Mouse (Mus musculus) urinary bladder, postnatal 10 days (tissue): Measurements from ENCODE around the gene Olfr288.

Experiments used
- DNase-seq: peaks from one replicate; pipeline ENCODE4 v3.0.0; 2022; ENCODE audit warnings: low spot score

Gene Olfr288

DNA sequence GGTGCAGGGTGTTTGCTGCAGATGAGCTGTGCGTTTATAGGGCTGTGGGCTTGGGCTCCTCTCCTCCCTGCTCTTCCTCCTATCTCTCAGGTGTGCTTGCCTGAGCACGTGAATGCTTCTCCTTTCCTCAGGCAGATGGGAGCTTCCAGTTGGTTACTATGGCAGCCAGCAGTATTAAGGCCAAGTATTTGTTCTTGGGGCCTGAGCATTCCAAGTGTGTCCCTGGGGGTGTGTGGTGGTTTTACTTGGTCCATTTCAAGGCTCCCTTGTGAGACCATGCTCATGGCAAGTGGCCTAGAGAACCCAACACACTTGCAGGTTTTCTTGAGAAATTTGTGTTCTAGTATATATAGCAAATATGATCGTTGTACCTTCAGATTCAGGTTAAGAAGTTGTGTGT is at the start of gene Olfr288:
Gene Olfr288 (minus strand): TSS at position 101 of the 400 bp plus-strand sequence.
- DNase-seq = no peak

DNA sequence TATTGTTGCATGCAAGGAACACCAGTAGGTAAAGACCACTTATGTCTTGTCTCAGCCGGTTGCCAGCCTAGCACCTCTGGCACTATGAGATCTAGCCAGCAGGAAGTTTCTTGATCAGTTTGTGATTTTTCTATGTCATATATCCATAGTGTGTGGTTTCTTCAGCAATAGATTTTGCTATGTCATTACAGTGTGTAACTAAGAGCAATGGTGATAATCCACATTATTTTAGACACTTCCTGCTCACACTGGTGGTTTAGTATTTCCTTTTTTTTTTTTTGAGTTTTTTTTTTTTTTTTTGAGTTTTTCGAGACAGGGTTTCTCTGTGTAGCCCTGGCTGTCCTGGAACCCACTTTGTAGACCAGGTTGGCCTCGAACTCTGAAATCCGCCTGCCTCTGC is 40.1 kb upstream of the Olfr288 start:
- DNase-seq = no peak

DNA sequence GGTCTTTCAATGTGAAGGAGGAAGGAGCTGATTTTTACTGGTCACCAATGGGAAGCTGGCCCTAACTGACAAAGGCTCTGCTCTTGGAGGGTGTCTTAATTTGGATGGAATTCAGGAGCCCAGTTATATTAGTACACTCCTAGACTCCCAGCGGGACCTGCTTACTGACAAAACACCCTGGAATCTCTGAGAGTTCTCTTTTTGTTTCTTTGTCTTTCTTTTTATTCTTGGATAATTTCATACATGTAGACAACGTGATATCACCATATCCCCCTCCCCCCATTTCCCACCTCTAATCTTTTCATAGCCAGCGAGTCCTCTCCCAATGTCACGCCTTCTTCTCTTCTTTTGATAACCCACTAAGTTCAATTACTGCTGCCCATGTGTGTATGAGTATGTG is 39.0 kb upstream of the Olfr288 start, which contains the start of gene Olfr286:
Gene Olfr286 (minus strand): TSS at position 101 of the 400 bp plus-strand sequence.
- DNase-seq = no peak

DNA sequence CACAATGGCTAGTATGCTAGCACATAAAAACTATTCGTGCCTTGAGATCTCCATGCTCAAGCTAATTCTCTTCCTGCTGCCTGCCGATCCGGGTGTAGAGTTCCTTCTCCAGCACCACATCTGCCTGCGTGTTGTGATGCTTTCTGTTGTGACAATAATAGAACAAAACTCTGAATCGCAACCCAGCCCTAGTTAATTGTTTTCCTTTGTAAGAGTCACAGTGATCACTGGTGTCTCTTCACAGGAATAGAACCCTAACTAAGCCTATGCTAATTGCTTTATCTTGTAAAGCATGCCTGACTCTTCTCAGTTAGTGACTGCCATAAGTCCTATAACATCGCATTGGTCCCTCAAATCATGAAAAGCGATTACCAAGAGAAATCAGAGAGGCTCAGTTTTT is 30.8 kb upstream of the Olfr288 start:
- no peak for DNase-seq

DNA sequence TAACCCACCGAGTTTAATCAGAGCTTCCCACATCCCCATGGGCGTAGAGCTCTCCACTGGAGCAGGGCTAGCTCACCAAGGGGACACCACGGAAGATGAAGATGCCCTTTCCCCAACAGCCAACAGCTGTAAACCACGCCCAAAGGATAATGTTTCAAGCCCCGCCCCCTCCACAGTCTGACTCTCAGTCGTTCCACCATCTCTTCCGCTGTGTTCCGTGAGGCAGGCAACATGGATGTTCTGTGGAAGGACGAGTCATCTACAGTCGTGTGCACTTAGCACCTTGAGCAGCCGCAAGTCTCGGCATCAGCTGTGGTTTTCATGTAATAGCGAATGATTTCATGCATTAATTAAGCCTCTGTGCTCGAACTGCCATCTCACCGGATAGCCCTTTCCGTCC is 30.3 kb upstream of the Olfr288 start:
- no peak for DNase-seq

DNA sequence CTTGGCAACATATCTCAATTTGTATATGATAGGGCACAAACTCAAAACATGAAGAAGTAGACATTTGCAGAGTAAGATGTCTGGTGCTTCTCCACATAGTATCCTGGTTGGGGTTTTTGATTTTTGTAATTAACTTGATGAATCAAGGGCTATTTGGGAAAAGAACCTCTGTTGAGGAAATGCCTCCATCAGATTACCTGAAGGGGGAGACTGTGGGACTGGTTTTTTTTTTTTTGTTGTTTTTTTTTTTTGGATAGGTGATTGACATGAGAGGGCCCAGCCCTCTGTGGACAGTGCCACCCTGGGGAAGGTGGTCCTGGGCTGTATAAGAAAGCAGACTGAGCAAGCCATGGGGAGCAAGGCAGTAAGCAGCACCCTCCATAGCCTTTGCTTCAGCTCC is 27.0 kb upstream of the Olfr288 start:
- DNase-seq = no peak

DNA sequence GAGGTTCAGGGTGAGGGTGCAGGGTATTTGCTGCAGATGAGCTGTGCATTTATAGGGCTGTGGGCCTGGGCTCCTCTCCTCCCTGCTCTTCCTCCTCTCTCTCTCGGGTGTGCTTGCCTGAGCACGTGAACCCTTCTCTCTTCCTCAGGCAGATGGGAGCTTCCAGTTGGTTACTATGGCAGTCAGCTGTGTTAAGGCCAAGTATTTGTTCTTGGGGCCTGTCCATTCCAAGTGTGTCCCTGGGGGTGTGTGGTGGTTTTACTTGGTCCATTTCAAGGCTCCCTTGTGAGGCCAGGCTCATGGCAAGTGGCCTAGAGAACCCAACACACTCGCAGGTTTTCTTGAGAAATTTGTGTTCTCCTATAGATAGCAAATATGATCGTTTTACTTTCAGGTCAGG is 25.5 kb upstream of the Olfr288 start, which contains the start of the genes Gm44579 and Olfr287:
Gene Gm44579 (minus strand): TSS at position 101 of the 400 bp plus-strand sequence.
Gene Olfr287 (minus strand): TSS at position 180 of the 400 bp plus-strand sequence.
- no peak for DNase-seq

DNA sequence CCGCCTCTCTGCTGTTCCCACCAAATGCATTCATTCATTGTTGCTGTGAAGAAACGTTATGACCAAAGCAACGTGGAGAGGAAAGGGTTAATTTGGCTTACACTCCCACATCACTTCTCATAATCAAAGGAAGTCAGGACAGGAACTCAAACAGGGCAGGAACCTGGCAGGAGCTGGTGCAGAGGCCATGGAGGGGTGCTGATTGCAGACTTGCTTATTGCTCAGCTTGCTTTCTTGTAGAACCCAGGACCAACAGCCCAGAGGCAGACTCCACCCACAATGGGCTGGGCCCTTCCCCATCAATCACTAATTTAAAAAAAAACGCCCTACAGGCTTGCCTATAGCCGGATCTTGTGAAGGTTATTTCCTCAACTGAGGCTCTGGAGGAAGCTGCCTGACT is 18.8 kb upstream of the Olfr288 start:
- no peak for DNase-seq

DNA sequence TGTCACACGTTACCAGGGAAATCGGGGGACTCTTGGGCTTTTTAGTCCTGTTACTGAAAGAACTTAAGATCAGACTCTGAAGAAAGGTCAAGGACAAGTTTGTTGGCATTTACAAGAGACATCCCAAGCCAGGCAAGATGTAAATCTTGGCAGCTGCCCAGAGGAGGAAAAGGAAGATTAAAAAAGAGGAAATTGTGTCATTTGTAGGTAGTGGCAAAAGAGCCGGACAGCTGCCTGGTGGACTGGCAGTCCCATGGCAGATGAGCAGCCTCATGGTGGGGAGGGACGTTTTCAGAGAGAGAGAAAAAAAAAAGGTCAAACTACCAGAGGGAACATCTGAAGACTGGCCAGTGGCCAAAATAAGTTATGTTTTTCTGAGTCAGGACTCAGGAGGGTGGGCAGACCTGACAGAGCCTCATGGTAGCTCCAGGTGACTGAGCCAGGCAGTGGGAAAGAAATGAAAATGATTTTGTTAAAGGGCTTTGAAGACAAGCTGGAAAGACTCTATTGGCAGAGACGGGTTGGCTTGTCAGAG is 18.1 kb upstream of the Olfr288 start:
- DNase-seq = no peak

DNA sequence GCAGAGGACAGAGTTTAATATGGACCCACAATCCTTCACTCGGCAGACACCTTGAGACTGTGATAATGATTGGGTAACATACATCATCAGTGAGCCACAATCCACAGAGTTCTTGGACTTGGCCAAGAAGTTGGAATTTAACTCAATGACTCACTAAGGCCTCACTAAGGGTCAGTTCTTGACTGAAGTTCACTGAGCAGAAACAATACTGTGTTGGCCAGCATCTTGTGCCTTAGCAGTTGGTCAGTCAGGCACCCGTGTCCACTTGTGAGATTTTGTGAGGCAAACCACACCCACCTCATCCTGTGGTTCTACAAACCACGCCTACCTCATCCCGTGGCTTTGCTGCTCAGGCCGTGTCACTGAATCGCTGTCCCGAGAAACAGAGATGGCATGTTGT is 14.3 kb upstream of the Olfr288 start:
- DNase-seq = no peak

DNA sequence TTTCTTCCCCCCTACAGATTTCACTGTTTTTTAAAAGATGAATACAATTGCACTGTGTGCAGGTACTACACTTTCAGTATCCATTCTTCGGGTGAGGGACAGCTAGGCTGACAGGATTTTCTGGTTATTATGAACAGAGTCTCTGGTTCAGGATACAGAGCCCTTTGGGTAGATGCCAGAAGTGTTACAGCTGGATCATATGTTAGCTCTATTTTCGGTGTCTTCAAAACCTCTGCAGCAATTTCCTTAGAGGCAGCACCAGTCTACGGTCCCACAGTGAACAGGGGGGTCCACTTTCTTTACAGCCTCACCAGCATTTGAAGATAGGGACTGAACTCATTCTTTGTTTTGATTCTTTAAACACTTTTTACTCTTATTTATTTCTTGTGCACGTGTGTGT is 10.9 kb downstream of the Olfr288 start:
- DNase-seq = no peak

DNA sequence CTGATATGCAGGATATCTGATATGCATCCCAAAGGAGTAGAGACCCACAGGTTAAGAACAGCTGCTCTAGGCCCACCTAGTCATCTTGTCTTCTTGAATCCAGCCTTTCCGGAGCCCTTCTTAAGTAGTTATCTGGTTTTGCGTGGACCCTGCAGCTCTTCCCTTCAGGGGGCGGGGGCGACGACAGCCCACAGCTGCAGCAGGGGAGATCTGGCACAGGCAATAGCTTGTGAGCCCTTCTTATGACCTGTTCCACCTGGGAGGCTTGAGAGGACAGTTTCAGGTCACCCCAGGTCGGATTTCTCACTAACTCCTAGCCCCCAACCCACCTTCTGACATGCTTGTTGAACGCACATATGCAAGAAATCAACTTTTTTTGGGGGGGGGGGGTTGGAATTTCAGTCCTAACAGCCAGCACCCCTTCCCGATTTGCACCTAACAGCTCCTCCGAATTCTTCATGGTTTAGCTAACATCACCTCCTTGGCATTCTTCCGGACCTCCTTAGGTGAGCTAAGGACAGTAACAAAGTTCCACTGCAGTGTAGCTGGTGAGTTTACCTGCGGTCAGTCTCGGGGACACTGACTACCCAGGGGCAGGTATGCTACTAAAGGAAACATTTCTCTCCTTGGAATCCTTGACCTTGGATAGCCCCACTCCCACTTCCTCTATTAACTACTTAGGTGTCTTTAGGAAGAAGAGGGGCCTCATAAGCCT is 13.3 kb downstream of the Olfr288 start:
- DNase-seq = no peak

DNA sequence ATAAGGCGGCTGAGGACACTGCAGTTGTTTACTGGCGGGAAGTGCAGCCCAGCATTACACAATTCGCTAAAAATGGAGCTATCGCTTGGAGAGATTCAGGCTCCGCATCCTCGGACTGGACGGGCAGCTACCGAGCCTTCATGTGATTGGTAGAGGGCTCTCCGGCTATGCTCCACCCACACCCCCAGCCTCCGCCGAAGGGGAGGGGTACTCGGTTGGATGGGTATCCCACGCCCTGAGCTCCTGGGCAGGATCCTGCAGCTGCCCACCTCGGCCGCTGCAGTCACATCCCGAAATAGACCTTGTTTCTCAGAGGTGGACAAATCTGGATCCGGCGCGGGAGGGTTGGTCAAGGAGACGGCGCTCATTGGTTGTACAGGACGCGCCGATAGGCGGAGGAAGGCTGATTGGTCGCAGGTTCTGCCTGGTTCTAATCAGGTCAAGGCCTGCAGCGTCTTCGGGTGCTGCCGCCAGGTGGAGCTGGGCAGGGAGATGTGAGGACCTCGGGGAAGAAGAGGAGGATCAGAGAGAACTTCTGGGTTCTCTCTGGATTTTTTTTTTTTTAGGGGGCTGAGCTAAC is 14.1 kb downstream of the Olfr288 start:
- peak; percentile 90 for DNase-seq

DNA sequence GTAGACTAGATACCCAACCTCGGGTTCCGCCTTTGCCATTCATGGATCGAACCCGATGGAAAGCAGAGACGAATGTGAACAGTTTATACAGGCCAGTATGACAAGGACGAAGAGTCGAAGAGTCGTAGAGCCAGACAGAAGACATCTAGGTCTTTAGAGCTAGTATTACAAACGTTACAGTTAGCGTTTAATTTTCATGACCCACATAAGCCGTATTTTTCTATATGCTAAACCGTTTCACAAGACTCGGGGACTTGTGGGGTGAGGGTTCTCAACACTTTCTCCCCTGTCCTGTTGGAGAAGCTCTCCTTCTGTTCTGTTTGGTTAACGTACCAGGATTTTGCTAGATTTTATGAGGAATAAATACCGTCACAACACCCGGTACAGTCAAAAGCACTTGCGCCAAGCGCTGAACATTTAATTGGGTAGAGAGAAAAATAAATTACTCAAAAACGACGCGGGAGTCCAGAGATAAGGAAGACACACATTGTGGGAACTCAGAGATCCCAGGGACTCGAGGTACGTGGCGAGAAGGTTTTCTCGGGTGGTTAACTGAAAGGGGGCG is 14.7 kb downstream of the Olfr288 start:
- DNase-seq = no peak

DNA sequence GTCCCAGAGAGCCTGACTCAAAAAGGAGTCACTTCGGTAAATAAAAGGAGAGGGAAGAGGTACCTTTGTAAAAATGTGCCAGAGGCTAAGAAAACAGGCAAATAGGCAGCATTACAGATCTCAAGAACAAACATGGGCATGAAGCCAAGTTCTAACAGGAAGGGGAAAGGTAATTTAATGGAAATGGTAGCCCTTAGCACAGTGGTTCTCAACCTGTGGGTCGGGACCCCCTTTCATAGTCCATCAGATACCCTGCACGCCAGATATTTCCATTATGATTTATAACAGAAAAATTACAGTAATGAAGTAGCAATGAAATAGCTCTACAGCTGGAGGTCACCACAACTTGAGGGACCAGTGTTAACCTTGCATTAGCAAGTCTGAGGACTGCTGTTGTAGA is 18.0 kb downstream of the Olfr288 start:
- DNase-seq = no peak

DNA sequence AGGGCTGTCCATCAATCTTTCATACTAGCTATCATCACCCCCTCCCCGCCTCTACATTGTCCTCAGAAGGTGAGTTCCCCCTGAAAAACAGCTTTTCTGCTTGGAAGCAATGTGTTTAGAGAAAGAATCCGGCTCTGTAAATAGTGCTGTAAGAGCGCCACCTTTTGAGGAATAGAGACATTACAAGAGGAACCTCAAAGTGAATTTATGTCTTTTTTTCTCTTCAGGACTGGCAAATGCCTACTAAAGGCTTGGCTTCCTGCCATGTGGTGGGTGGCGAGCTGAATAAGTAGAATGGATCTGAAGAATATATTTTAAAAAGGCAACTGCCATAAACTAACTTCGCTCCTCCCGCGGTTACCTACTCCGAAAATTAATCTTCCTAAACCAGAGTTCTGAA is 21.5 kb downstream of the Olfr288 start:
- DNase-seq = no peak

DNA sequence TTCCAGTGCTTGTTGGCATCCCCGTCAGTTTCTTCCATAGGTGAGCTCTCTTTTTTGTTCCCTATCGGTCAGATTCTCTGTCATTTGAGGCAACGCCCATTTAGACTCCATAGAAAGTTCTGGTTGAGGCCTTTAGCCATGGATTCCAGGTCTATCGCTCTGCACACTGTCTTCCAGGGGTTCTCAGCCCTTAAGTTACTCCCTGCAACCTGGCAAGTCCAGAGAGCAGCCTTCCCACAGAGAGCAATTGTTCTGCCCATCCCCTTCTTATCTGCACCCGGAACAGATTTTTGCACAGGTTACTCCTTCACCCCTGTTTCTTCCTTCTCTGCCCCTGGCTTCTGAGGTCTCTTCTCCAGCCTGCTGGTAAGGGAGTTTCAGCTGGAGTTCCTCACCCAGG is 23.2 kb downstream of the Olfr288 start:
- no peak for DNase-seq

DNA sequence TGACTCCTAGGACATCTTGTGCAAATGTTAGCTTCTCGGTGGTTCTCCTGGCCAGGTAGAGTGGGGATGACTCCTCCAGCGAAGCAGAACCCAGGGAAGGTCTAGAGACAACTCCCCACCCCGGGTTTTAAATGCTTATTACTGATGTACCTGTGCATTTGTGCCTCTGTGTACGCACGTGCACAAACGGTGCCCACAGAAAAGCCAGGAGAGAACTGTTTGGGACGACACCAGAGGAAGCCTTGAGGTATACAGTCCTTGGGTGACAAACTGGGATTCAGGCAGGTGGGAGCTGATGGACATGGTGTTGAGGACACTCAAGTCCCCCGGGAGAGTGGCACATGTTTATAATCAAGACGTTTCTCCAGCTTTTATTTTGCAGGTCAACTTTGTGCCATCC is 24.4 kb downstream of the Olfr288 start:
- no peak for DNase-seq

DNA sequence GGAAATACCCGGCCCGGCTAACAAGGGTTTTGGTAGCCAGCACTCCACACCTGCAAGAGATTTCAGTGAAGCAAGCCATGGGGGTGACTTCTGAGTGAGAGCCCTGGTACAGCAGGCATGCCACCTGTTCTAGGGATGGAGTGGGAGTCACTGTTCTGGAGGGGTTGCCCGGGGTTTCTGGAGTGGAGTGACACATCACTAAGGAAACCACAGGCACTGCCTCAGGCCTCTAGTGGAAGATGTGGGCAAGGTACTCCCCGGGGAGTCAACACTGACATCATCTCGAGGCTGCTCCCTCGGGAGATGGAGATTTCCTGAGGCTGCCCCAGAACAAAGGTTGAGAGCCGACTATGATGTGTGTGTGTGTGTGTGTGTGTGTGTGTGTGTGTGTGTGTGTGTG is 25.0 kb downstream of the Olfr288 start:
- DNase-seq = no peak

DNA sequence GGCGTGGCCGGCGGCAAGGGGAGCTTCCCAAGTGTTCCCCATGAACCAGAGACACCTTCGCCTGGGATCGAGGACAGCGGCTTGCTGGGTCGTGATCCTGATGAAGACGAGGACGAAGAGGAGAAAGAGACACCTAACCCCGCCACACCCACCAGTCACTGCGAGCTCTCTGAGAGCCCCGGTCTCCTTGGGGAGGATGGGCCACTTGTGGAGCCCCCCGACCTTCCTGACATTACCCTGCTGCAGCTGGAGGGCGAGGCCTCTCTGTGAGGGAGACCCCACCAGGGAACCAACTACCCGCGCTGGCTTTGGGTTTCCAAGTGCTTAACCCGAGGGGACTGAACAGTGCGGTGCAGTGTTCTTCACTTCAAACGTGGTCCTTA is 26.7 kb downstream of the Olfr288 start:
- no peak for DNase-seq

DNA sequence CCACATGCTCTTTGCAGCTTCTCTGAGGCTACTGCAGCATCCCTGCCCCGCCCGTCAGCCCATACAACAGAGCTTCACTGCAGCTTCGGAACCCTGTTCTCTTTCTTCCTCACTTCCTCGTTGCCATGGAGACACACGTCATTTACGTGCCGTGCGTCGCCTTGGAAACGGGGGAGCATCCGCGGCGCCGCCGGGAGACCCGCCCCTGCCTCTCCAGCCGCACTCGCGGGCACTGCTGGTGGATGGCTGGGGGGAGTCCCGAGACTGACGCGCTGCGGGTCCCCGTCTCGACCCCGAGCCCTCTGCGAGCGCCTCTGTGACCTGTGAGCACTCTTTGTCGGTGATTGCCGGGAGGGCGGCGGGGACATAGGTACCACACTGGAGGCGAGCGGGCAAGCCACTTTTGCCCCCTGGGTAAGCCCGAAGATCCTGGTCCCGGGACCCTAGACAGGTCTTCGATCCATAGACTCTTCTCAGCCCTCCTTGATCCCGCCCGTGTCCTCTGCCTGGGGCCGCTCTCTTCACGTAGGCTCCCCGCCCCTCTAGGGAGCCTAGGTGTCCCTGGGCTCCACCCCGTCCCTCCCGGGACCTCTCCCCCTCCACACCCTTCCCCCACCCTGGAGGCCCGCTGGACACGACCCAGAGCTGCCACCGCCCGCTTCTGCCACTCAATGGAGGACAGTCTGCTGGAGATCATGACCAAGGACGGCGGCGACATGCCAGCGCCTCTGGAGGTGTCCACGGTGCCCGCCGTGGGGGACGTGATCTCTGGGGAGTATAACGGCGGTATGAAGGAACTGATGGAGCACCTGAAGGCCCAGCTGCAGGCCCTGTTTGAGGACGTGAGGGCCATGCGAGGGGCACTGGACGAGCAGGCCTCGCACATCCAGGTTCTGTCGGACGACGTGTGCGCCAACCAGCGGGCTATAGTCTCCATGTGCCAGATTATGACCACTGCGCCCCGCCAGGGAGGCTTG is 27.4 kb downstream of the Olfr288 start:
- DNase-seq = no peak
